Mouse (Mus musculus) bone marrow macrophage, adult 2 months (primary cell): Measurements from ENCODE around the gene Sdccag8. TPM values are rescaled to one million over a fixed set of nuclear protein-coding genes. Genes with fewer than 3 reads are reported as not detected.

ENCODE experiments used
- H3K27ac ChIP-seq: 2 replicates; pipeline ENCODE4 v1.5.1; 2012; ENCODE audit warnings: low read depth, low read length; ENCODE audit not compliant: insufficient read depth
- H3K4me1 ChIP-seq: 2 replicates; pipeline ENCODE4 v1.6.1; 2012; ENCODE audit warnings: low read length; ENCODE audit not compliant: control insufficient read depth, insufficient read depth
- H3K4me3 ChIP-seq: 2 replicates; pipeline ENCODE4 v1.5.1; 2012; ENCODE audit warnings: mild to moderate bottlenecking, low read length, moderate library complexity; ENCODE audit not compliant: insufficient read depth
- CTCF ChIP-seq: IDR thresholded peaks from 2 replicates; pipeline ENCODE4 v1.5.1; 2012; ENCODE audit warnings: low read depth, mild to moderate bottlenecking, low read length, moderate library complexity
- POLR2A ChIP-seq: IDR thresholded peaks from 2 replicates; pipeline ENCODE4 v1.6.1; 2012; ENCODE audit warnings: mild to moderate bottlenecking, low read depth, low read length, borderline replicate concordance
- polyA plus RNA-seq: library from polyadenylated mRNA; stranded (reverse); fragments of >200 nt; gene quantifications from 2 replicates; pipeline ENCODE4 v1.2.4, GENCODE M21; 2012; ENCODE audit not compliant: missing spikeins, insufficient read depth, insufficient read length

The Sdccag8 gene
- polyA plus RNA-seq, 1 experiment = 26.0 TPM

GRCm38 (mm10) chr1:176814036-176814420 is 432 bp upstream of the Sdccag8 start, which contains the start of gene Cep170:
Cep170 (minus strand) TSS chr1:176814067.
- Histone ChIP-seq H3K27ac (peak within 1 kb of the TSS; percentile 93), H3K4me1 (peaks cover 31% of the 10 kb centered on the region), H3K4me3 (peak within 1 kb of the TSS; percentile 74)
- TF ChIP-seq POLR2A = no peak
- no peak for TF ChIP-seq CTCF

- Histone ChIP-seq H3K4me3 (no peak overlapping the region), H3K27ac (peak overlapping the region; percentile 20; the same call in 1 of the 2 replicates), H3K4me1 (peaks cover 22% of the 10 kb centered on the region)
- TF ChIP-seq POLR2A (no peak), CTCF (no peak)
Measured at GRCm38 (mm10) chr1:176816728-176817127, 2.3 kb downstream of the Sdccag8 start.

GRCm38 (mm10) chr1:176818147-176818546 is 3.7 kb downstream of the Sdccag8 start:
- no peak overlapping the region for H3K4me3 ChIP-seq
- peak overlapping the region; percentile 75 for H3K27ac ChIP-seq
- TF ChIP-seq POLR2A = no peak
- no peak for TF ChIP-seq CTCF
- peaks cover 28% of the 10 kb centered on the region for H3K4me1 ChIP-seq

- Histone ChIP-seq H3K4me1 (peaks cover 32% of the 10 kb centered on the region), H3K27ac (peak overlapping the region; percentile 75), H3K4me3 (peak overlapping the region; percentile 40)
- TF ChIP-seq CTCF = no peak
- no peak for TF ChIP-seq POLR2A
Measured at GRCm38 (mm10) chr1:176818763-176819162, 4.3 kb downstream of the Sdccag8 start.

- Histone ChIP-seq H3K4me1 (peaks cover 52% of the 10 kb centered on the region), H3K27ac (no peak overlapping the region), H3K4me3 (no peak overlapping the region)
- TF ChIP-seq CTCF (no peak), POLR2A (no peak)
Measured at GRCm38 (mm10) chr1:176821929-176822328, 7.5 kb downstream of the Sdccag8 start.

- H3K4me3 ChIP-seq = no peak overlapping the region
- H3K27ac ChIP-seq = no peak overlapping the region
- H3K4me1 ChIP-seq = peaks cover 54% of the 10 kb centered on the region
- no peak for TF ChIP-seq CTCF
- no peak for TF ChIP-seq POLR2A
Measured at GRCm38 (mm10) chr1:176822949-176823348, 8.5 kb downstream of the Sdccag8 start.

GRCm38 (mm10) chr1:176823889-176824288 is 9.4 kb downstream of the Sdccag8 start:
- peak overlapping the region; percentile 18; the same call in 1 of the 2 replicates for H3K4me3 ChIP-seq
- no peak for TF ChIP-seq POLR2A
- TF ChIP-seq CTCF = no peak
- peak overlapping the region; percentile 56 for H3K27ac ChIP-seq
- peaks cover 52% of the 10 kb centered on the region for H3K4me1 ChIP-seq

- Histone ChIP-seq H3K4me1 (peaks cover 53% of the 10 kb centered on the region), H3K27ac (peak overlapping the region; percentile 56), H3K4me3 (no peak overlapping the region)
- no peak for TF ChIP-seq CTCF
- TF ChIP-seq POLR2A = no peak
Measured at GRCm38 (mm10) chr1:176824611-176825010, 10.2 kb downstream of the Sdccag8 start.

- TF ChIP-seq POLR2A (no peak), CTCF (no peak)
- H3K4me3 ChIP-seq = no peak overlapping the region
- no peak overlapping the region for H3K27ac ChIP-seq
- peaks cover 57% of the 10 kb centered on the region for H3K4me1 ChIP-seq
Measured at GRCm38 (mm10) chr1:176825084-176825483, 10.6 kb downstream of the Sdccag8 start.

GRCm38 (mm10) chr1:176826186-176826585 is 11.7 kb downstream of the Sdccag8 start:
- Histone ChIP-seq H3K4me1 (peaks cover 60% of the 10 kb centered on the region), H3K27ac (peak overlapping the region; percentile 97), H3K4me3 (peak overlapping the region; percentile 35)
- TF ChIP-seq CTCF = no peak
- TF ChIP-seq POLR2A = no peak

GRCm38 (mm10) chr1:176826931-176827330 is 12.5 kb downstream of the Sdccag8 start:
- Histone ChIP-seq H3K27ac (peak overlapping the region; percentile 97), H3K4me3 (peak overlapping the region; percentile 38), H3K4me1 (peaks cover 66% of the 10 kb centered on the region)
- no peak for TF ChIP-seq CTCF
- no peak for TF ChIP-seq POLR2A
